Mouse (Mus musculus) adrenal gland, adult 2 months (tissue): ENCODE measurements at regions not wholly inside any gene's neighbourhood (a gene's known extent, or its start where the extent isn't known, plus 50 kb on each side); places are given as distances from the start of the nearest gene placed in this dataset.

Source experiments
- DNase-seq: peaks from one replicate; pipeline ENCODE4 v3.0.0; 2021

DNA sequence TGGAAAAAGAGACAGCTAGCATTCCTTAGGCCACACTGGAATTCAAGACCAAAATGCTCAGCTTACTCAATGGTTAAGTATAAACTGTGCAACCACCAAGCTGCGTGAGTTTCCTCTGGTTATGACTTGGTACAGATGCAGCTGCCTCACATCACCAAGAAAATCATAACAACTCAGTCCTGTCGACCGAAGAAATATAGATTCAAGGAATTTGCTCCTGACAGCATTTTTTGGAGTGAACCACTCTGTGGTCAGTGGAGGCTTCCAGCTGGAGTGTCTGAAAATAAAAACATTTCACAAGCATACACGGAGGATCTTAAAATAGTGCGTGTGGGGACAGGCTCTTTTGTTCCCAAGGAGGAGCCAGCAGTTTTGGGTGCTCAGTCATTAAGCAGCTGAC lies 253.8 kb downstream of the Bckdhb start:
- DNase-seq: no peak

DNA sequence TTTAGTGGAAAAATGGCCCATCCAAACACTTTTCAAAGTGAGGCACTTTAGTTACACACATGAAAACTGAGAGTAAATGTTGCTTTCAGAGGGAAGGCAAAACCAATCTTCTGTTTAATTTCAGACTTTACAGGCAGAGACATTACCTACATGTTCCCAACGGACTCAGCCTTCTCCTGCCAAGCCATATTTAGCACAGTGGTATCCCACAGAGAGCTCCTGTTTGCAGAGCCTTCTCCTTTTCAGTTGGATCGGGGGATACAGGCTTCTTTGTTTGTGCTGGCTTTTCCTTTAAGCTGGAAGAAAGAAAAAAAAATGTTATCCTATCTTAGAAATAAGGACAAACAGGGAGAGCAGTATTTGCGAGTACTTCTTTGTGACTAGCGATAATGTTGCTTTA lies 254.3 kb downstream of the Bckdhb start:
- no peak for DNase-seq

DNA sequence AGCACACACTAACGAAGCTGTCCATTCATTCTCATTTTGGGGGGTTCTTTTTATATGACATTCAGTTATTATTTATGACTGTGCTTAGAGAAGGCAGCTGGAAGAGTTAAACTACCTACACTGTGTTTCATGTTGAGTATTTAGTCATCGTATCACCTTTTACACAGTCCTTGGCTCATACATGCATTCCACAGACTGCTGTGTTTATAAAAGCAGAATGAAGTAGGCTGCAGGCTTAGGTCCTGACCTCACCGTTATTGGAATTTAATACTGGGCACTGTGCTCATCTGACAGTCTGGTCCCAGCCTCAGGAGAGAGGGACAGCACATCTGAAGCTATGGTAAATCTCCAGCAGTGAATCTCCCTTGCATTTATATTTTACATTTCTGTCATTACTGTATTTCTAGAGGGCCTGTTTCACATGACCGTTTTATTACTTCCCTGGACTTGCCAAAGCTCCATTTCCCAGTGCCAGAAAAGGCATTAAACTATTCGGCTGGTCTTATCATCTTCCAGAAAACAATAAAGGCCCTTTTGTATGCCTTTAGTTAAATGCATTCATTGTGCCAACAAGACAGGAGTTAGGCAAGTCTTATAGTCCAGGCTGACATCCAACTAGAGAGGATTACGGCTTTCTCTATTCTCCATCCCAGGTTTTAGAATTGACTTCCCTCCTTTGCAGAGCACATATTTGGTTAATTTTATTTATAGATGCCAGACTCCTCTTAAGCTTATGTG lies 258.9 kb downstream of the Bckdhb start:
- DNase-seq: no peak

DNA sequence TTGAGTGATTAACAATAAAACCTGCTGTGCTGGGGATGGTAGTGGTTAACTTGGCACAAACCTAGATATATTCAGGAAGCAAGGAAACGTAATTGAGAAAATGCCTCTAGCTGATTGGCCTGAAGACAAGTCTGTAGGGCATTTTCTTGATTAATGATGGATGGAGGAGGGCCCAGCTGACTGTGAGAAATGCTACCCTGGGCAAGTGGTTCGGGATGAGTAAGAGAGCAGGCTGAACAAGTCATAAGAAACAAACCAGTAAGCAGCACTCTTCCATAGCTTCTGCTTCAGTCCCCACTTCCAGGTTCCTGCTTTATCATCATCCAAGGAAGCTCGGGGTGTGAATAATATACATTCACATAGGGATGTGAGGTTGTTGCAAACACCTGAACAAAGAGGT lies 262.6 kb downstream of the Bckdhb start:
- DNase-seq: no peak

DNA sequence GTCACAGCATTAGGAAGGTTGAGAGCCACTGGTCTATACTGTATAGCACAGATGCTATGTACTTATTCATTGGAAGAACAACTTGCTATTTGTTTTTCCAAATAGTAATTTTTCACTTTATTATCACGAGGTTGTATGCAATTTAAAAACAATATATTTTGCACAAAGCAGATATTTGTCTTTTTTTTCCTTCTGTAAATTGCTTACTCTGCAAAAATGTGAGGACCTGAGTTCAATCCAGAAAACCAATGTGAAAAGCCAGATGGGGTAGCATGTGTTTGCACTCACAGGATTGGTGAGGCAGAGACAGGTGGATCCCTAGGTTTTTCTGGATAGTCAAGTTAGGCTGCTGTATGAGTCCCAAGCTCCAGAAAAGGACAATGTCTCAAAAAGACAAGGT lies 268.5 kb downstream of the Bckdhb start:
- no peak for DNase-seq

DNA sequence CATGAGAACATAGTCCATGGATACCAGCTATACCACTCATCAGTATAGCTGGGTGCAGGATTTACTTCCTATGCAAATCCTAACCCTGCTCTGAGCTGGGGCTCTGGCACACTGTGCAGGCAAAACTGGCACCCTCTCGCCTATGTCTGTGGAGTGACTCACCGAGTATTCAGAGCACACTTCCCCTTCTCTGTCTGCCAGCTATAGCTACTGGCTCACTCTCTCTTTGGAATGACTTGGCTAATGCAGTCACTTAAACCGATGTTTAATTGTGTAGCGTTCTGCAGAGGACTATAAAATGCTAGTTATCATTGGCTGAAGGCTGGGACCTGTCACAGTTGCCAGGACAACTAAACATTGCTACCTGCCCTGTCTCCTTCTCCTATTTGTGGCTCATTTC lies 269.8 kb downstream of the Bckdhb start:
- DNase-seq: no peak

DNA sequence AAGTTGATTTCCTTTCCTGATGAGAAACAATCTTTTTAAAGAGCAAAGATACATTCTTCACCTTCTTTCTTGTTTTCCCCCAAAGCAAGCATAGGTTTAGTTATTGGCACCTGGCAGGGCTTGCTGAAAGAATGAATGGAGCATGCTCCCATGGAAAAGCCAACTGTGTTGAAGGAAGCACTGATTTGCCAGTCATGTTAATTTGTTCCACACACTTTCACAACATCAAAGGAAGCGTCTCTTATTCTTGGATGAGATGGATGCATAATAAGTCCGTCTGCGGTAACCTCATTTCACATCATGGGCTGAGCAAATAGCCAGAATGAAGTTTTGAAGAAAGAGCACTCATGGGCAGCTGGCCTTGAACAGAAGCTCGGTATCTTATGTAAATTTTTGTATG lies 270.4 kb downstream of the Bckdhb start:
- DNase-seq: no peak

DNA sequence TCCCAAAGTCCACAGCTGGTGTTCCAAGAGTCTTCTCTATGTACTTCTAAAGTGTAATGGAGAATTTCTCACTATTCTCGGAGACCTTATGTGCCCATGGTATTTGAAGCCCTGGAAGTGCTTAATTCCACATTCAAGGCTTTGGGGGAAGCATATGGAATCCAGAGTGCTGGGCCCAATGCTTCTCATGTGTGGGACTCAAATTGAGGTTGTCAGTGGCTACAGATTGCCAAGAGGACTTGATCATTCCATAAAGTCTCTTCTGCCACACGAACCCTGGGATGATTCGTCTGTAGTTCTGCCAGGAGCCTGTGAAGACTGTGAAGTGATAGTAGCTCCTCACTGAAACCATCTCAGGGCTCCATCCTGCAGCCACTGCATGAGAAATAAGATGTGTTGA lies 275.3 kb downstream of the Bckdhb start:
- DNase-seq: no peak

DNA sequence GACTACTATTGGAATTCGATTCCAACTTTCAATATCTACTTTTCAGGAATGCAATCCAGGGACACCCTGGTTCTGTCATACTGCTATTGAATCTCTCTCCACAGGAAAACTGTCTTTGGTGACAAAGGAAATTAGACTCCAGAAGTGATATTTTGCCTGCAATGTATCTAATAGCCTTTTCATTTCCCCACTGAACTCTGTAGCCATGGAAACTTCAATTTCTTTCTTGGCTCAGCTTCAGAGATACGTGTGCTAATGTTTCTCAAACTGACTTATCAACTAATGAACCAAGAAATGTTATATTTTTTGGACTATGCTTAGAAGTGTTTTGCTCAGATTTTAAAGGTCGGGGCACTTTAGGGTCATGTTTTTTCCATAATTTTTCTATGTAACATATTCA lies 279.1 kb downstream of the Bckdhb start:
- no peak for DNase-seq

DNA sequence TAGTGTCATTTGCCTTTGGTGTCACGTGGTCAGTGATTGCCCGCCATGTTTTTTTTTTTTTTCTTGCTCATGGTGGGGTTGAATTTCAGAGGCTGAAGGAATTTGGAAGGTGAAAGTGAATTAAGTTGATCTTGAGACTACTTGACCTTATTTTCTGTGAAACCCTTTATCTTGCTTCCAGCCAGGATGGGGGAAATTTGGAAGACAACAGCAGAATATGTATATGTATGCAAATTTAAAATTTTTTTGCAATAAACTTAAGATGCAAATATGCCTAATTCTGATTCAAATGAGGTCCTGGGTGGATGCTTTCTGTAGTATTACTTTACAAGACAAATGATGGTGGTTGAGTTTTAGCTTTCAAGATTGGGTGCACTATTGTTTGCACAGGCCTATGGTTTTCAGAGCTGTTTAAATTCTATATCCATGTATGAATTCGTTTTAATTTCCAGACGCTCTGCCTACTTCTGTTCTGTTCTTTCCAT lies 315.6 kb downstream of the Bckdhb start:
- no peak for DNase-seq

DNA sequence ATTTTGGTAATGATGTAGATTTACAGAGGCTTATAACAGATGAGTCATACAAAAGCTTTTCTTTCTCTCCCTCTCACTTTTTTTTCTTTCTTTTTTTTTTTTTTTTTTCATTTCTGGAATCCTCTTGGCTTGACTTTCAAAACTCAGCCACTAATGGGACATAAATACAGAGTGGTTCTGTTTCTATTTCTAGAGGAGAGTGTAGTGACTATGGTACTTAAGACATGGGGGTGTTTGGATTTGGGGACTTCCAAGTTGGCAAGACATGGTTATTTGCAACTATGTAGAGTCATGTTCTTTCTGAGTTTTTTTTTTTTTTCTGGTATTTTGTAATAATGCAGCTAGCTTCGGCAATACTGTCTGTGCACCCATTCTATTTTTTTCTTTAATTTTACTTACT lies 324.8 kb downstream of the Bckdhb start:
- DNase-seq: no peak

DNA sequence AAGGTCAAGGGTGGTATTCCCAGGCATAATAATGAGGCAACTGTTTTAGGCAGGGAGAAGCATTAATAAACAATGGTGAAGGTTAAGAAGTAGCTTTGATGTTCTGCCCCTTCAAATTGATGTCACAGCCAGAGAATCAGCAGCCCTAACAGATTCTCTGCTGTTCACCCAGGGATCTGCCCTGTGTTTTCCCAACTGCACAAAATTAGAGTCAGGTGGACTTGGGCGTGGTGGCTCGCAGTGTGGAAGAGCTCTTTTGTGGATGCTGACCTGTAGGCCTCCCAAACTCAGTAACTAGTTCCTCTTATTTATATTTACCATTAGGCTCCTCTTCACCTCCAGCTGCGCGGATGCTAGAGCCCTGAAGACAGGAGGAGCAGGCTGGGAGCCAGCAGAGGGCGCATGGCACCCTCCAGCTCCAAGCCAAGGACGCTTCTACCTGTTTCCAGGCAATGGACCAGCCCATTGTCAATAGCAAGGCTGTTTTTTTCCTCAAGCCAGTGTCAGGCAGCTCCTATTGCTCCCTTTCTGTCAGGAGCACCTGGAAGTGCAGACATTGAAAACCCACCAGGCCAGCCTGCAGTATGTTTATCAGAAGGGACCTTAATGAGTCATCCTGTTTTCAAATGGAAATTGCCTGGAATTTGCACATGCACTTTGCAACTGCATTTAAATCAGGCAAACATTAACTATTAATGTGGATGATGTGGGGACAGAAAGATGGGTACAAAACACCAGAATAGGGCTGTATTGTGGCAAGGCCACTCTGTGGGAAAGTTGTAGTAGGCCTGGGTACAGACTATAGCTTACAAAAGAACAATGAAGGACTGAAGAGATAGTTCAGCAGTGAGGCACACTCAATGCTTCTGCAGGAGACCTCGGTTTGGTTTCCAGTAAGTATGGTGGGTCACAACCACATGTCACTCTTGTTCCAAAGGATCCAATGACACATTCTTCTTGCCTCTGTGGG lies 328.4 kb downstream of the Bckdhb start:
- DNase-seq: peak; percentile 48

DNA sequence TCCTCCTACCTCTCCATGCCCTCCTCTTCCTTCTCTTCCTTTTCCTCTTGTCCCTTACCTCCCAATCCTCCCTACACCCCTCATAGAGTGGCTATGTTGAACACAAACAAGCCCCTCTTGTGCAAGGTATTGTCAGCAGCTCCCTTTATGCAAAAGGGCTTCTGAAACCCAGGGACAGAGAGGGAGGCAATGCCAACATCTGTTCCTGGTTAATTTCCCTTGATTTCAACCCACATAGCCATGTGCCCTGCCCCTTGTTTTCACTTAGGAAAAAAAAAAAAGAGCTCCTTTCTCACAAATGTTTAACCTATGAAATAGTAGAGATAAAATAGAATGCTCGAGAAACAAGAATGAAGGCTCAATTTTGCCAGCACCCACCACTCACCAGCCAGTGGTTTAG lies 333.5 kb downstream of the Bckdhb start:
- no peak for DNase-seq

DNA sequence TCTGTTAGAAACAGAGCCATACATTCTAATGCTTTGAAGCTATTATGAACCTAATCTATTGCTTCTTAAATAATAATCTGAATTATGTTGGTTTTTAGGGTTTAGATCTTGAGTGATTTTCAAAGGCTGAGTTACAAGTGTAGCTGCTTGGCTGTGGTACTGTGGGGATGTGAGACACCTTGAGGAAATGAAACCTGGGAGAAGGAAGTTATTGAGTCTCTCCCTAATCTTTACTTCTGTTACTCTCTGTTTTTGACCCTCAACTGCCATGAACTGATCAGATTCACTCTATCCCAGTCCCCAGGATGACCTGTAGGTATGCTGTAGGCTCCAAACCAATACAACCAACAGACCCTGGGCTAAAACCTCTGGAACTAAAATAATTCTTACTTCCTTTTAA lies 334.8 kb downstream of the Bckdhb start:
- no peak for DNase-seq

DNA sequence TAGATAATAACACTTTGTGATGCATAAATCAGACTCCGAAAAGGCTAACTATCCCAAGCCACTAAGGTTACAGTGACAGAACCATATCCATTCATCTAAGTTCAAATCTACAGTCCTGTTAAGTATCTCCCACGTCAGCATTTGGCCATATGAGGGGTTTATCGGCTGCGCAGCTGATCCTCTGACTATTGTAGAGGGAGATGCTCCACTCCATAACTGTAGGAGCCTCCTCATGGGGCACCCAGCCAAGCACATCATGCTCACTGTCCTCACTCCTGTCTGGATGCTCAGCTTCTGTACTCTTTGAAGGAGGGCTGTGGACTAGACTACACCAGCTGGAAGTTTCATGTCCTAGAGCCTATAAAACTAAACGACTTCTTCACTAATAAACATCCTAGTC lies 337.2 kb downstream of the Bckdhb start:
- no peak for DNase-seq

DNA sequence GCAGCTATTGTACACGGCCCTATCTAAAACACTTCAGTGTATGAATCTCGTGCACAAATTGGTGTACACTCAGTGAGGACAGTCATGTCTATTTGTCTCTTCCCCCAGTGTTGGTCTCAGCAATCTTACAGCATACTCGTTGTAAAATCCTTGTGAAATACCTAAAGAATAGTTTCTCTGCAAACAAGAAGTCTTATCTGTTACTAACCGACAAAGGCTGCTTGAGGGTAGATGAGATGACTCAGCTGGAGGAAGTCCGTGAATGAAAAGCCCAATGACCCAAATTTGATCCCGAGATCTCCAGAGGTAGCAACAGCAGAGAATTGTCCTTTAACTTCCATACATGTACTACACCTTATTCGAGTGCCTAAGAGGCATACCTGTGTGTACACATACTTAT lies 342.0 kb downstream of the Bckdhb start:
- DNase-seq: no peak

DNA sequence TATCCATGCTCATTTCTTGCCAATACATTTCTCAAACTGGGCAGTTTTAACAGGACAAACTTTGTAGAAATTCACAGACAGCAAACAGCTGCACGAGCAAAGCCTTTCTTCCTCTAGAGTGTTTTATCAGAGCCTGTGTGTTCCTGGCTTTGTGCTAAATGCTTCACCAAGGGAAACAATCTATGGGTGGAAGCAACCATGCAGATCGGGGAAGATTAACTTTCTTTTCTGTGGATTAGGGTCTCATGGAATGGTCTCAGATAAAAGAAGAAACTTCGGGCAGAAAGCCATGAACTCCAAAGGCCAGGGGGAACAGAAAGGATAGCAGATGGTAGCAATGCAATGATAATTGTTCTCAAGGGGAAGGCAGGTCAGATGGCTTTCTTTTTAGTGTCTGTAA lies 349.7 kb downstream of the Bckdhb start:
- DNase-seq: no peak

DNA sequence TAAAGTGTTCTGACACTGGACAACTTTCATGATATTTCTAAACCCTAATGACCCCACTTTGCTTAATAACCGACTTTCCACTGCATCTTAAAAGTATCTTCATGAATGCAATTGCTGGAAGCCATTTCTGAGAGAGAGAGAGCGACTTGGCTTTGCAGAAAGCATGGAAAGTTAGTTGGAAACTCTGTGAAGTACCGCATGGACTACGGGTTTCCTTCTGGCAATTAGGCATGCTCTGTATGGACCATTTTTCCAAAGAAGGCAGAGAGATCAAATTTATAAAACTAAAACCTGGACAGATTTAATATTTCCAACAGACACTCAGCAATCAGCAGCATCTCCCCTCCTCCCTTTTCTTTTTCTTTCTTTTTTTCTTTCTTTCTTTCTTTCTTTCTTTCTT lies 353.4 kb downstream of the Bckdhb start:
- DNase-seq: no peak

DNA sequence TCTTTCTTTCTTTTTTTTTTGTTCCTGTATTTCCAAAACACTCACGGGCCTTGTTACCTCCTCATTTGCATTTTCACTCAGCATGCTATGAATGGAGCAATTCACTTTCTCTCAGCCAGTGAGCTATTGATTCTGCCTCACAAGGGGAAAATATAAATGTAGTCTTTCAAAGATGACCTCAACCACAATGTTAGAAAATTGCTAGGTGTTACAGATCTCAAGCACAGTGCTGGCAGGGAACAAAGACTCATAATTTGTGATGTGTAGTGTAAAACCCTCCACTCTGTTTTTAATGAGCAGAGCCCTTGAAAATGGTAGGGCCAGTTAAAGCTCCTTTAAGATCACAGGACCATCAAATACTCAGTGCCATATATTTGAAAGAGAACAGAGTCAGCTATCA lies 353.8 kb downstream of the Bckdhb start:
- no peak for DNase-seq

DNA sequence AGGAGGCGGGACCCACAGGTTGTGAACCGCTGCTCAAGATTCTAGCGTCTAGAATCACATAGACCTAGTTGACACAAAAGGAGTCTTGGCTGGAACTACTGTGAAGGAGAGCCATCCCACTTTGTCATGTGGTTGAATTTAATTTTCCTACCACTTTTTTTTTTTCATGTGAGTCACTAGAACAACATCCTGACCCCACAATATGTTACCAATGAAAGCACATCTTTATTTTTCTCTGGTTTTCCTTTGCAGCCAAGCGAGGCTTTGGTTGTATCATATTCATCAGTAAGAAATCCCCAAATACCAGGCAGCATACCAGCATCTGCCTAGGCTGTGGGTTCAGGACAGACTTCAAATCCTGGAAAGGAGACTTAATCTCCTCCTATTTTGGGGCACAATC lies 356.0 kb downstream of the Bckdhb start:
- DNase-seq: no peak

DNA sequence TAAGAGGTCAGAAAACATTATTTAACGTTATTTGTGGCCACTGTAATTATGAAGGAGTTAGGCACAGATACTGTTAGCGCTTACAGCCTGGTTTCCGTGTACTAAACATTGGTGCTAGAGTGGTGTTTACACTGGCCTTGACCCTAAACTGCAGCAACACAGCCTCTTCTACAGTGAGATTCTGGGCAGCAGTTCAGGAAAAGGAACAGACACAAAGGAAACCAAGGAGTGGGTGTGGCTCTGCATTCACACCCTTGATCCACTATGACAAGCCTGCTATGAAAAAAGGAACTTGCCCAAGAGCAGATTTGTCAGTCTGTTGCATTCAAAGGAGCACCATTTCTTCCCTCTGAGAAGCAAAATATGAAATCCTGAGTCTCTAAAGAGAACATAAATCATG lies 356.7 kb downstream of the Bckdhb start:
- DNase-seq: no peak

DNA sequence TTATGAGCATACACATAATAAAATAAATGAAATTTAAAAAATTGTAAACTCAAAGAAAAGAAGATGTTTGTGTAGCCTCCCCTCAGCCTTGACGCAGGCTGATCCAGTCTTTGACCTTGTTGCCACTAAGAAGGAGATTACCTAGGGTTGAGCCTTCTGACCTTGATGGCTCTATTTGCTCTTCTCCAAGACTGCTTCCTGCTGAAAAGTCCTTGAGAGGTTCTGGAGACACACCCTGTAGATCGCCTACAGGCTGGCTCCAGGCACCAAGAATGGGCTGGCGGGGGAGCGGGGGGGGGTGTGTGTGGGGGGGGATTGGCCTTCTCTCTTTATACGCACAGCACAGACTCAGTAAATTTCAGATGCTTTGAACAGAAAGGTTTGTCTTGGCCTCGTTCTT lies 358.4 kb downstream of the Bckdhb start:
- DNase-seq: no peak

DNA sequence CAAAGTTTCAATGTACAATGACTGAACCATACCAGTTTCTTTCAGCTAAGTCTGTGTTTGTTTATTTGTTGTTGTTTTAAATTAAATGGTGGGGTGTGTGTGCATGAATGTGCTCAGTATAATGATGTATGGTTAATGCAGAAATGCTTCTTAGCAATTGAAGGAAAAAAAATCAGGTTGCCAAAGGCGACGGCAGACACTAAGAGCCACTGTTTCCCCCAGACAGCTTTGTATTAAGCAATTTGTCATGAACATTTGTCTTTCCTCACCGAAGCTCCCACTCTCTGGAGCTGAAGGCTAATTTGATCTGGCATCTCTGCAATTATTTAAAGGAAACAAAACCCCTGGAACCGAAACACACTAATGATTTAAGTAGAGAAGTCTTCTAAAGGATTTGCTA lies 360.7 kb downstream of the Bckdhb start:
- DNase-seq: no peak

DNA sequence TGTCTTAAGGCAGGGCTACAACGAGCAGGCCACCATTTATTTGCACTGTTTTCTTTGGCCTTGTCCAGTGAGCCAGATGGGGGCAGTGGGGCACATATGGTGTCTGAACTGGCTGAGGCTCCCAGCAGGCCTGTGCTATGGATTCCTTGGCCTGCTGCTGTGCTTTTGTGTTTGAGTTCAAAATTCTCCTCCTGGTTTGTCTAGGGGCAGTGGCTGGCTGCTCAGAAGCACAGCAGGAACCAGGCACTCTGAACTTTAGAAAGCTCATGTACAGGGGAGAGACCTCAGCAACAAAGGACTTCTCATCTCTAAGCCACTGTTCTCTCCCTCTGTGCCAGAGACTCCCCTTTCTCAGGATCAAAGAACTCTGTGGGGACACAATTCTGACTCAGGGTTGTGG lies 370.9 kb downstream of the Bckdhb start:
- DNase-seq: no peak
